Mouse (Mus musculus) cerebellum, adult 11 months (tissue): ENCODE data around the gene Hint1.
"Not testable (repeated sequence)": the region's sequence is repeated elsewhere in the genome, so short reads cannot be mapped to it uniquely, and the experiment has no call there.

Experiments
- DNase-seq: peaks from one replicate; pipeline ENCODE4 v3.0.0; 2022

Hint1 gene

DNA sequence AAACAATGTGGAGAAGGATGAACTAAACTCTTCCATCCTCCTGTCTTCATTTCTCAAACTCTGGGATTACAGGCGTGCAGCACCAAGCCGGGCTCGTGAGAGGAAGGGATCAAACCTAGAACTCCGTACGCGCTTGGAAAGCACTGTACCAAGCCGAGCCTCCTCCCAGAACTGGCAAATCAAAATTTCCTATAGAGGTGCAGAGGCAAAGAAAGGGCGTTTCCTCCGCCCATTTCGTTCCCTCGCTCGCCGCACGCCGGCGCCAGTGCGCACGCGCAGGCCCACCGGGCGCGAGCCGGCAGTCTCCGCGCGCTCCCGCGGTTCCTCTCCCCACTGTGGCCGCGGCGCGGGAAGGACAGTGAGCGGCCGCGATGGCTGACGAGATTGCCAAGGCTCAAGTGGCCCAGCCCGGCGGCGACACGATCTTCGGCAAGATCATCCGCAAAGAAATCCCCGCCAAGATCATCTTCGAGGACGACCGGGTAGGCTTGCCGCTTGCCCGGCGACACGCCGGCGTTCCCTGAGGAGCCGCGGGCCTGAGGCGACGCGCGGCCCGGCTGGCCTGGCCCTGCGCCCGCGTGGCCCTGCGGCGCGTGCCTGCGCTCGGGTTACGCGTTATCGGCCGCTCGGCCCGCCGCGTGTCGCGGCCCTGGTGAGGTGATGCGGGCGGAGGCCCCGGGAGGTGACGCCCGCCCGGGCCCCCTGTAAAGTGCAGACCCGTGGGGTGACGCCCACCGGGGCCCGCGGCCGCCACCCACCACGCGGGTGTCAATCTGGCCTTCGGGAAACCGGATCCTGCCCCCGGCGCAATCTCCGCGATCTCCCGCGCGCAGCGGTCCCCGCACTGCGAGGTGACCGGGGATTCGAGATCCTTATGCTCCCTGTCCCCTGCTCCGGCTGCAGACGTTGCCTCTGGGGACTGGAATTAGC, at the start of gene Hint1:
Hint1 (plus strand) TSS at position 265 of the 930 bp plus-strand sequence.
- DNase-seq = peak; percentile 94

- no peak for DNase-seq
Observed at GRCm38 (mm10) chr11:54817449-54817848, 48.7 kb upstream of the Hint1 start.

DNA sequence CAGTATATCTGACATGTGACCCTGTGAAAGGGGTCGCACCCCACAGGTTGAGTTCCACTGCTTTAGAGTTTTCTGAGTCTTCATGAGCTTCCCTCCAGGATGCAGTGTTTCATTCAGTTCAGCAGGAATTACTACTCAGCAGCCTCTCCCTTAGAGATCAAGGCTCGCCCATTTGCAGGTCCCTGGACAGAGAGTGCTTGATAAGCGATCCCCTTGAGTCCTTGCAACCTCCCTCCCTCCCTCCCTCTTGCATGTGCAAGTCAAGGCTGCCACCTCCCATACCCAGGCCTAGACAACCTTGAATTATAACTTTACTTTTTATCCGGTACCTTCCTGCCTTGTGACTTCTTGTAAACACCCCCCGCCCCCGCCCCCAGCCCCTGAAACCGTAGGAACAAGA, 46.7 kb upstream of the Hint1 start:
- DNase-seq = no peak

- DNase-seq = no peak
Observed at GRCm38 (mm10) chr11:54823467-54823866, 42.7 kb upstream of the Hint1 start.

- no peak for DNase-seq
Observed at GRCm38 (mm10) chr11:54825774-54826173, 40.4 kb upstream of the Hint1 start.

- no peak for DNase-seq
Observed at GRCm38 (mm10) chr11:54826819-54827218, 39.4 kb upstream of the Hint1 start.

DNA sequence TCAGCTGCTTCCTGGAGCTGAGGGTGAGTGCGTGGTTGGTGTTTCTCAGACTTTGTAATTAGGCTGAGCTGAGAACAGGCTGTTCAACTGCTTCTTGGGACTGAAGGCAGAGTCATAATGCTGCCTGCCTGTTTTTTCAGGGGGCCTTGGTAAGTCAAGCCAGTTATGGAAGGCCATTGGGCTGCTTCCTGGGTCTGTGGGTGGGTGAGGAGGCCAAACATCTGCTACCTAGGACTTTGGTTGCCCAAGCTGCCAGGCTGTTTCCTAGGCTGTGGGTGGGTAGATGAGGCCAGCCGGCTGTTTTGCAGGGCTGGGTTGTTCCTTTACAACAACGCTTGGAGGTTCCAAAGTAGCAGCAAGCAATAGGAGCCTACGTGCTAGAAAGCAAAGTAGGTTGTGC, 32.4 kb upstream of the Hint1 start:
- no peak for DNase-seq

GRCm38 (mm10) chr11:54834596-54834995, 31.6 kb upstream of the Hint1 start:
- DNase-seq = no peak

- DNase-seq = no peak
Observed at GRCm38 (mm10) chr11:54836106-54836505, 30.1 kb upstream of the Hint1 start.

DNA sequence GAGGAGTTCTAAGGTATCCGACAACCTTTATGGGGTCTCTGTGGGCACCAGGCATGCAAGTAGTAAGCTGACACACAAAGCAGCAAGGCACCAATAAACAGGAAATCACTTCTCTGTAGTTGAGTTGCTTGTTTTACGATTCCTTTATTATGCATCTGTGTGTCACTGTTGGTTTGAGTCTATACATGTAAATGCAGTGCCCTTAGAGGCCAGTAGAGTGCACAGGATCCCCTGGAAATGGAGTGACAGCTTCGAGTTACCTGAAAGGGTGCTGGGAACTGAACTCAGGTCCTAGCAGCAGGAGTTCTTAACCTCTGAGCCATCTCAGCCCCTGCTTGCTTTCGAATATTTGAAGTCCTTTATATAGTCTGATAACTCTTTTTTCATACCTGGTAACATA, 26.5 kb upstream of the Hint1 start:
- no peak for DNase-seq

- no peak for DNase-seq
Observed at GRCm38 (mm10) chr11:54840891-54841290, 25.3 kb upstream of the Hint1 start.

DNA sequence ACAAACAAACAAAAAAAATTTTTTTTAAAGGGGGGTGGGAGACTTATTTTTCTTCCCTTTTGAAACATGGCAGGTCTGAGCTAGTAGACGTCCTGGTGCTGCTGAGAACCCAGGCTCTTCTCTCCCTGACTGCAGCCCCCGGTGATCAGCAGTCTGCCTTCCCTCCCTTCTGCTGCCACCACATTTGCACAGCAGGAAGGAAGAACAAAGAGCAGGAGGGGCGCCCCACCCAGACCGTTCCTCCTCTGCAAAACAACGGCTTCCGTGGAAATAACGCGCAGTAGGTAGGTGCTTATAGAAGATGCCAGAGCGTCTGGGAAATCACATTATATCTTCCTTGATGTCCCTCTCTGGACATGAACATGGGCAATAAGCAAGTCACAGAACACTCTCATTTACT, 21.8 kb upstream of the Hint1 start:
- DNase-seq = no peak

- DNase-seq = no peak
Observed at GRCm38 (mm10) chr11:54844959-54845358, 21.2 kb upstream of the Hint1 start.

DNA sequence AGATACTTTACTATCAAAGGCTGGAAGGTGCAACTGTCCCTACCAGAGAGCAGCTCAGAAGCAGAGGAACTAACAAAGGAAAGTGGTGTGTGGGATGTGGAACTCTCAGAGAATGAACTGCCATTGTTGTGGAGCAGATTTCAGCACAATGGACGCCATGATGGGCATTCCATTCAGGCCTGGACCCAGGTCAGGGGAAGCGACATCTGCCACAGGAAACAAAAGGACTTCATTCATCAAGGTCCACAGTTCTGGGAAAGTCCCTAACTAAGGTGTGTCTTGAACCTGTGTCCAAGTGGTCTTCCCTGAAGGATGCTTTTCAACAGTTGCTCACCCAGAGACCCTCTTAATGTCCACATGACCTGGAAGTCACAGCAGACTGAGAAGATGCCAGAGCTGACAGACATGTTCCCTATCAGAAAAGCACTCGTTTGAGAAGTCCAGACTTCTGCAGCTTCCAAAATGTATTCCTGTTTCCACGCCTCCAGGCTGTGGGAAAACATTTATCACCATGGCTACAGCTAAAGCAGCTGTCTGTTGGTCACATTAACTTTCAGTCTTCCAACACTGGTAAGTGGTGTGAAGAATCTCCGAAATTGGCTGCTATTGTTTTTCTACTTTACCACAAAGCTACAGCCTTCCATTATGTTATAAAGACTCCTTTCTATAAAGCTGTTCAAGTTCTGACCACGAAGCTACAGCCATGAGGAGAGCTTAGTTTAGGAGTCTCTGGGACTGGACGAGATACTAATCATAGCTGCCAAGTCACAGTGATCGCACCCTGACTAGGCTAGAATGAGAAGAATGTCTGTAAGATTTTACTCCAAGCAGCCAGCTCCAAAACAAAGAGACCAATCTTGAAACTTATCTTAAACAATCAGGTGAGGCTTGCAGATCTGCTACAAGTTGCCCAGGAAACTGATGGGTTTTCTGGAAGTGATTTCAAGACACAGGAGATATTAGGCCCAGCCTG, 20.4 kb upstream of the Hint1 start:
- DNase-seq = no peak

DNA sequence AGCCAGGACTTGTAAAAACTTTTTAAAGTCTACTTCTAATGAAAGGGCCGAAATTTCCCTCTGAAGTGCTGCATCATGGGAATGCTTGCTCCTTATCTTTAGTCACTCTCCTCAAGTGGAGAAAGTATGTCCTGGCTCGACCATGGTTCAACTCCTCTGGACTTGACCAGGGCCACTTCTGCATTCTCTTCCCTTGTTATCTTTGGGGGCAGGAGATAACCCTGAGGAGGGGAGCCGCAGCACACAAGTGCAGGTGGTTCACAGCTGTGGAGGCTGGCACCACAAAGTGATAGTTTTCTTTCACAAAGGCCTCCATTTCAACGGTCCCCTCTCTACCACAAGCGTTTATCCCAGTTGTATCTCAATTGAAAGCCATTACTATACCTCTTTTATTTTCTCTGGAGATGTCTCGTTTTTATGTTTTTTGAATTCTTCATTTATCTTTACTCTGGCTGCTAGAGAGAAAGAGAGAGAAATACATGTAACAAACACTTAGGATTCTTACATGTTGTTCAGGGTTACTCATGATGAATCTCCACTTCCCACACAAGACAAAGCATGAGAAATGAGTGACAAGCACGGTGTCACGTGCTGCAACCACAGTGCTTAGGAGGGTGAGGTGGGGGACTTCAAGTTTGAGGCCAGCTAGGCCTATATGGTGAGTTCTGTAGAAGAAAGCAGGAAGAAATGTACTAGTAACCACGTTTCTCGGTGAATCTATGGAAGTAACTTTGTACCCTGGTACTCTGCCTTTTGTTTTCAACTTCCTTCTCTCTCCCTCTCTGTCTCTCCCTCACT, 16.0 kb upstream of the Hint1 start:
- DNase-seq = no peak

DNA sequence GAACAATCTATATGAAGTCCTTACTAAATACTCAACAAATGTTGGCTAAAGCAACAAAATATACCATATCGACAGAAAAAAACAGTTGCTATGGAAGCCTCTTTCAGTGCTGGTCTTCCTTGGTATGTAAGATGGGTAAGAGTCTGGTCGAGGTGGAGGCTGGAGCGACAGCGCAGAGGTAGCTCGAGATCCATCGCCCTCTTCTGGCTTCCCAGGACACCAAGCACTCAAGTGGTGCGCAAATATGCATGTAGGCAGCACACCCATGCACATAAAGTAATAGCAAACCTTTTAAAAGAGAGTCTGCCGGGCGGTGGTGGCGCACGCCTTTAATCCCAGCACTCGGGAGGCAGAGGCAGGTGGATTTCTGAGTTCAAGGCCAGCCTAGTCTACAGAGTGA, 14.5 kb upstream of the Hint1 start:
- no peak for DNase-seq

GRCm38 (mm10) chr11:54858880-54859279, 7.3 kb upstream of the Hint1 start:
- DNase-seq = not testable (repeated sequence)

DNA sequence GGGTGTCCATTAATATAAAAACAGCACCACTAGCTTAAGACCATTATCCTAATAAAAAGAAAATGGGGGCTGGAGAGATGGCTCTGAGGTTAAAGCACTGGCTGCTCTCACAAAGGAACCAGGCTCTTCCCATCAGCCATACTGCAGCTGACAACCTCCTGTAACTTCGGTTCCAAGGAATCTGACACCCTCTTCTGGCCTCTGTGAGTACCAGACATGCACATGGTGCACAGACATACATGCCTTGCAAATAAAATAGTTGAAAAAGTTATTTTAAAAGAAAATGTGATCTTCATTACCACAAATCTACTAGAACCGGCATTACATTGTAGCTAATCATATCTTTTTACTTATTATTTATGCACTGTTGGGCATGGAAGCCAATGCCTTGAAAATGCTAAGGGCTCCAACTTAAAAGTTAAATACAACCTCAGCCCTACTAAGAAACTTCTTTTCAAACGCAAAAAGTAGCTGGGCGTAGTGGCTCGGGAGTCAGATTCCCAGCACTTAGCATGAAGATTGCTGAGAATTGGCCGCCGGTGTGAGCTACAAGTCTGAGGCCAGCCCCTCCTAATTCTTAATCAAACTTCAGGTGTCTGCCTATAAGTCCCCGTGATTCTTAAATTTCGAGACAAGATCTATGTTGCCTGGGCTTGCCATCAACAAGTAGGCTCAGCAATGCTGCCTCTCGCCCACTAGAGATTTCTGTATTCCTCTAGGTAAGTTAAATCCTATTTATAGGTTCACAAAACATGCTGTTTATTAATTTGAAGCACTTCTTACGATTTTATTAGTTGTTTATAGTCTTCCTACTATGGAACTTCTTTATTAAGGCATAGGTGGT, 6.6 kb upstream of the Hint1 start:
- DNase-seq = no peak

DNA sequence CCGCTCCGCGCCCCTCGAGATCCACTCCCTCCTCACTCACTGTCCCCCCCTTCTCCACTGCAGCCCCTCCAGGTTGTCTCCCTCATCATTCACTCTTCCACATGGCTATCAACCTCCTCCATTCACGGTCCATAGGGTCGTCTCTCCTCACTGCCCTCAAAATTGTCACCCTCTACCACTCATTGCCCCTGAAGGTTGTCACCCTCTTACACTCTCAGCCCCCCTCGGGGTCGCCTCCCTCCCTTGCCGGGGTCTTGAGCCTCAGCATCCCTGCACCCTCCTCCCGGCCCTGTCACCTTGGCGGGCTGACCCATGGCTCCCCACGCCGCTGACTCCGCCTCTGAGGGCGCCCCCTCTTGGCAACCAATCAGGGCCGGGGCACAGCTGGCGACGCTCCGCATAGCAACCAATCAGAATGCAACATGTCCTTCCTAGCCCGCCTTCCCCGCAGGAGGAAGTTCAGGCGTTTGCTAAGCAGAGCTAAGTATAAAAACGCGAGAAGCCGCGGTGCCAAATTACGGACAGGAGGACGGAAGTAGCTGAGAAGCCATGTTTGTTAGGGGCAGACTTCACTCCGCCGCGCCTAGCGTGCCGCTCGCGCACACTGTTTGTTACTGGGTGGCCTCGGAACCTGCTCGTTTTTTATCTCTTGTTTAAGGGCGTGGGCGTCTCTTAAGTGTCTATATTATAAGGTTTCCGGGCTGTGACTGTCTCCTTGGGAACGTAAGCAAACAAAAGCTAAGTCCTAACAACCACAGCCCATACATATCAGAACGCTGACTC, 5.7 kb upstream of the Hint1 start, which contains the start of gene Lyrm7:
Lyrm7 (minus strand) TSS at position 661 of the 783 bp plus-strand sequence.
- DNase-seq = peak; percentile 98

- no peak for DNase-seq
Observed at GRCm38 (mm10) chr11:54861471-54862420, 4.4 kb upstream of the Hint1 start.
